Mouse (Mus musculus) ES-Bruce4 (cell line): ENCODE results near the gene Inha.

Experiments
- CTCF ChIP-seq: IDR thresholded peaks from one replicate; pipeline ENCODE4 v1.8.1; 2011; ENCODE audit warnings: low read depth, low read length
- POLR2A ChIP-seq: IDR thresholded peaks from one replicate; pipeline ENCODE4 v1.8.1; 2011; ENCODE audit warnings: low read length; ENCODE audit not compliant: insufficient read depth

DNA sequence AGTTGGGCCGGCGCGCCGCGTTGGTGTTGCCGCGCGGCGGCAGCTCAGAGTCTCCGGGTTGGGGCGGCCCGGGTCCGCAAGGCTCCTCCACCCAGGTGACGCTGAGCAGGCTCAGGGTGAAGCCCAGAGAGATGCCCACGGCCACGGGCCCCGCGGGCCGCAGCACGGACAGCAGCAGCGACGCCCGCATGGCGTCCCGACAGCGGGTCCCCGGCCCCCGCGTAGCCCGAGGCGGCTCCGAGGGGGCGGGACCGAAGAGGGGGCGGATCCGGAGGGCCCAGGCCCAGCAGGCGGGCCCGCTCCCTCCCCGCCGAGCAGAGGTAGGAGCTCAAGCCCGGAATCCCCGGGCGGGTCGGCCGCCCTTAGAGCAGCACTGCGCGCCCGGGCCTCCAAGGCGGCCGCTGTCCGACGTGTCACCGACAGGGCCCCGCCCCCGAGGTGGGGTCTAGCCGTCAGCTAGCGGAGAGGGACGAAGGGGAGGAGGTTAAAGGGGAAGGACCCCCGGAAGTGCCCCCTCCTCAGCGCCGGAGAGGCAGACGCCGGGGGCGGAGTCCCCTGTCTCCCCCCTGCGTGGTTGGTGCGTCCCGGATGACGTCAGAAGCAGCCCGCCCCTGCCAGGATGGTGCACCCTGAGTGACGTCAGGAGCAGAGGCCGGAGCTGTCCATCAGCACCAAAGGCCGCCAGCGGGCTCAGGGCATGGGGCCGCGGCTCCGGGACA is 27.8 kb upstream of the Inha start, which contains the start of the genes Chpf and Tmem198:
- TF ChIP-seq POLR2A (no peak), CTCF (no peak)
